Mouse (Mus musculus): ENCODE measurements around the gene Dennd5b. TPM values are rescaled to one million over a fixed set of nuclear protein-coding genes. Genes with fewer than 3 reads are reported as not detected.

Dennd5b gene
- polyA plus RNA-seq, 1 experiment from 2014 or later, result 13.9 TPM

DNA sequence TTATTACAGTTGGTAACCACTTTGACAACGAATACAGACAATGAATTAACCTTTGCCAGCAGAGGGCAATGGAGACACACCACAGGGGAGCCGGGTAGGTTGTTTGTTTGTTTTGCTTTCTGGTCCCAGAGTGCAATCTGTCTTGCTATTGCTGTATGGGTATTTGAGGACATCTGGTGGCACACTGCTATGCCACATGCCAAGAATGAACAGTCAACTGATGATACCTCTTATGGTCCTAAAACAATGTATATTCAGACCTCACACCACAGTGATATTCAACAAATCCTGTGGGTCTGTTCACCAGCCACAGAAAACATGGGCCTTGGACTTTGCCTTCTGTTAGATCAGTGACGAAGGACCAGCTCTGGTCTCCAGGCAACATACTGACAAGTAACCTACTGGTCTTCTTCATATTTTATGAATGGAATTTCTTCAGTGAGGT, 43.5 kb downstream of the Dennd5b start:
- Histone ChIP-seq H3K4me3 (no peak overlapping the region), H3K36me3 (ENCODE audit: poor library complexity, severe bottlenecking) (no peaks in the 10 kb centered on the region), H3K4me1 (no peaks in the 10 kb centered on the region), H3K27ac (no peak overlapping the region), H3K9me3 (replicated peaks) (no peaks in the 10 kb centered on the region), H3K27me3 (no peaks in the 10 kb centered on the region), H3K4me2 (no peak overlapping the region), H3K9ac (no peak overlapping the region)
- ATAC-seq, result no peak
- WGBS, result 57% methylated on average over 3 of the region's 3 CpGs

GRCm38 (mm10) chr6:149054780-149055179, 46.7 kb downstream of the Dennd5b start:
- Histone ChIP-seq H3K9me3 (replicated peaks) (no peaks in the 10 kb centered on the region), H3K4me1 (no peaks in the 10 kb centered on the region), H3K4me2 (no peak overlapping the region), H3K4me3 (no peak overlapping the region), H3K9ac (no peak overlapping the region), H3K27me3 (no peaks in the 10 kb centered on the region), H3K36me3 (ENCODE audit: poor library complexity, severe bottlenecking) (no peaks in the 10 kb centered on the region), H3K27ac (no peak overlapping the region)
- 94% methylated on average over 2 of the region's 2 CpGs for WGBS
- ATAC-seq, result no peak

- Histone ChIP-seq H3K27ac (no peak overlapping the region), H3K4me2 (no peak overlapping the region), H3K4me3 (no peak overlapping the region), H3K27me3 (no peaks in the 10 kb centered on the region), H3K9ac (no peak overlapping the region), H3K9me3 (replicated peaks) (no peaks in the 10 kb centered on the region), H3K36me3 (ENCODE audit: poor library complexity, severe bottlenecking) (no peaks in the 10 kb centered on the region; the same call in 1 of the 2 replicates), H3K4me1 (no peaks in the 10 kb centered on the region)
- ATAC-seq, result no peak
- 89% methylated on average over 4 of the region's 4 CpGs for whole genome bisulfite sequencing
Measured at GRCm38 (mm10) chr6:149050978-149051723, 50.3 kb downstream of the Dennd5b start.

DNA sequence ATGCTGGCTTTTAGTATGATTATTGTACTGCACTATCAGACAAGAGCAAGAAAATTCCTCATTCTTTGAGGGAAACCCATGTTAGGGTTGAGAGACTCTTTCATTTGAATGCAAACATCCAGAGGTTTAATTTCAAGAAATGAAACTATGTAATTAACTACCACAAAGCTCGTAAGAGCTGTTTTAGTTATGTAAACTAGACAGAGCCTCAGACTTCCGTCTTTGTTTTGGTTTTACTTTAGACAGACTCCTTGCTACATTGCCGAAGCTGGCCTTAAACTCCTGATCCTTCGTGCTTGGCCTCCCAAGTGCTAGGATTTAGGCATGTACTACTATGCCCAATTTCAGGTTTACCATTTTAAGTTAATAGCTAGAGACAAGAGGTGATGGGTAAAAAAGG, 61.4 kb downstream of the Dennd5b start:
- peaks cover 5% of the 10 kb centered on the region for H3K36me3 ChIP-seq (ENCODE audit: poor library complexity, severe bottlenecking)
- ATAC-seq, result no peak

GRCm38 (mm10) chr6:149032198-149032597, 69.3 kb downstream of the Dennd5b start:
- no peaks in the 10 kb centered on the region for H3K27me3 ChIP-seq
- 85% methylated on average over 5 of the region's 5 CpGs for WGBS
- peaks cover 24% of the 10 kb centered on the region for H3K36me3 ChIP-seq (ENCODE audit: poor library complexity, severe bottlenecking)
- H3K4me1 ChIP-seq, result no peaks in the 10 kb centered on the region
- no peak overlapping the region for H3K4me3 ChIP-seq
- no peak overlapping the region for H3K9ac ChIP-seq
- no peak overlapping the region for H3K4me2 ChIP-seq
- ATAC-seq, result no peak
- H3K27ac ChIP-seq, result no peak overlapping the region
- H3K9me3 ChIP-seq (replicated peaks), result no peaks in the 10 kb centered on the region

More for the DNA sequence above, 61.4 kb downstream of the Dennd5b start:
- Histone ChIP-seq H3K27me3 (no peaks in the 10 kb centered on the region), H3K4me1 (no peaks in the 10 kb centered on the region), H3K4me2 (no peak overlapping the region), H3K9ac (no peak overlapping the region), H3K9me3 (replicated peaks) (no peaks in the 10 kb centered on the region), H3K27ac (no peak overlapping the region), H3K4me3 (no peak overlapping the region)
- 80% methylated on average over 4 of the region's 4 CpGs for WGBS

DNA sequence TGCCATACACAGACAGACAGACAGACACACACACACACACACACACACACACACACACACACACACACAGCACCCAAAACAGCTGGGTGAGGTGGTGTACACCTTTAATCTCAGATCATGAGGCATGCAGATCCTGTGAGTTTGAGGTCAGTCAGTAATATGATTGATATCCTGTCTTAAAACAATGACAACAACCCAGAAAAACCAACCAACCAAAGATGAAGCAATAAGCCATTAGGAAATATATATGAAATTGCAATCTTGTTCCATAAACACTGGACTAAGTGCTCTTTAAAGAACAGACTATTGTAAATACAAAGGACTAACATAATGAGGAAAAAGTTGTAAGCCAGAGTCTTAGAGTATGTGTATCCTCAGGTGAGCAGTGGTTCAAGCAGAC, 70.1 kb downstream of the Dennd5b start:
- no peak overlapping the region for H3K9ac ChIP-seq
- H3K9me3 ChIP-seq (replicated peaks), result no peaks in the 10 kb centered on the region
- no peaks in the 10 kb centered on the region for H3K4me1 ChIP-seq
- no peaks in the 10 kb centered on the region for H3K27me3 ChIP-seq
- peaks cover 30% of the 10 kb centered on the region for H3K36me3 ChIP-seq (ENCODE audit: poor library complexity, severe bottlenecking)
- no peak for ATAC-seq
- no peak overlapping the region for H3K27ac ChIP-seq
- H3K4me3 ChIP-seq, result no peak overlapping the region
- H3K4me2 ChIP-seq, result no peak overlapping the region

- Histone ChIP-seq H3K9ac (no peak overlapping the region), H3K4me3 (no peak overlapping the region), H3K4me1 (no peaks in the 10 kb centered on the region), H3K4me2 (no peak overlapping the region), H3K36me3 (ENCODE audit: poor library complexity, severe bottlenecking) (peaks cover 64% of the 10 kb centered on the region), H3K27ac (no peak overlapping the region), H3K27me3 (no peaks in the 10 kb centered on the region), H3K9me3 (replicated peaks) (no peaks in the 10 kb centered on the region)
- WGBS, result 86% methylated on average over 5 of the region's 5 CpGs
- no peak for ATAC-seq
Measured at GRCm38 (mm10) chr6:149018431-149018830, 83.0 kb downstream of the Dennd5b start.

DNA sequence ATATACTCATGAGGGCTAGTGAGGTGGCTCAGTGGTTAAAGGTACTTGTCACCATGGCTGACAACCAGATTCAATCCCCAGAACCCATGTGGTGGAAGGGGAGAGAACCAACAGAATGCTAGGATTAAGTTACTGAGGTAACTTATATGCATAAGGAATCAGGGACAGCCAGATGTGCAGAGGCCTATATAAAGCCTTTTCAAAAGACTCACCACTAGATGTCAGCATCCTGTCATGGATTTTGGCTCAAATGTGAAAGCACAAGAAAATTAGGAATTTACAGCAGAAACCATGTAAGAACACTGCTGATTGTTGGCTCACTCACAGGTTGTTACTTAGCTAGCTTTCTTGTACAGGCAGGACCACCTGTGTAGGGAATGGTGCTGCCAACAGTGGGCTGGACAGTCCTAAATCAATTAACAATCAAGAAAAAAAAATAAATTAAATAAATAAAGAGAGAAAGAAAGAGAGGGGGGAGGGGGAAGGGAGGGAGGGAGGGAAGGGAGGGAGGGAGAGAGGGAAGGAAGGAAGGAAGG, 90.6 kb downstream of the Dennd5b start:
- H3K36me3 ChIP-seq (ENCODE audit: poor library complexity, severe bottlenecking), result peaks cover 81% of the 10 kb centered on the region
- no peaks in the 10 kb centered on the region for H3K4me1 ChIP-seq
- no peak overlapping the region for H3K4me3 ChIP-seq
- H3K9me3 ChIP-seq (replicated peaks), result no peaks in the 10 kb centered on the region
- H3K27me3 ChIP-seq, result no peaks in the 10 kb centered on the region
- no peak for ATAC-seq
- H3K4me2 ChIP-seq, result no peak overlapping the region
- H3K27ac ChIP-seq, result no peak overlapping the region
- no peak overlapping the region for H3K9ac ChIP-seq

- H3K27me3 ChIP-seq, result no peaks in the 10 kb centered on the region
- no peak overlapping the region for H3K9ac ChIP-seq
- H3K36me3 ChIP-seq (ENCODE audit: poor library complexity, severe bottlenecking), result peaks cover 84% of the 10 kb centered on the region
- no peaks in the 10 kb centered on the region for H3K4me1 ChIP-seq
- no peak overlapping the region for H3K4me2 ChIP-seq
- no peak for ATAC-seq
- no peaks in the 10 kb centered on the region for H3K9me3 ChIP-seq (replicated peaks)
- H3K4me3 ChIP-seq, result no peak overlapping the region
- whole genome bisulfite sequencing, result 86% methylated on average over 7 of the region's 7 CpGs
- no peak overlapping the region for H3K27ac ChIP-seq
Measured at GRCm38 (mm10) chr6:149005009-149005408, 96.5 kb downstream of the Dennd5b start.

DNA sequence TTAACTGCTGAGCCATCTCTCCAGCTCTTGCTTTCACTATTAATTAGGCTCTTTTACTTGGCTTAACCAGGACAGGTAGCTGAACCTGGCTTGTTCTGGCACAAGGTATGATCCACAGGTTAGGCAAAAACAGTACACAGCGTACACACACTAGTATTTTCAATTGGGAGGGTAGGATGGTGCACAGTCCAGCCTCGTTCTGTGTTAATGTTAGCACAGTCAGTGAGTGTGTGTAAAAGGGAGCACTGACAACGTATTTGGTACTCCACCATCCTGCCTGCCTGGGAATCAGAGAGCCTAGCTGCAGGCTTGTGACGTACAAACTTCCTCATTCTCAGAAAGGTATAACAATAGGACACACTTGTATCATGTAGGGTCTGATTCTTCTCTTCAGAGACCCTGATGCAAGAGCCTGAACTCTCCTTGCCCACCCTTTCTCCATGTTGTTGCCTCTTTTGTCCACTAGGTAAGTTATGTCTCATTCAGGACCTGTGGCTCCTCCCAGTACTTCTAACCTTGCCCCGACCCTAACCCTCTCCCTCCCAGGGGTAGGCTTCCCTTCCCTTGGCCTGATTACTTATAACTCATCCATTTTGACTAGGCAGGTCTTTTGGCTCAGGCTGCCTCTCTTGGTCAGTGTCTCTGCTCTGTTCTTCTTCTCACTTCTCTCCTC, 107.0 kb downstream of the Dennd5b start:
- Histone ChIP-seq H3K4me2 (no peak overlapping the region), H3K27ac (no peak overlapping the region), H3K4me3 (no peak overlapping the region), H3K27me3 (no peaks in the 10 kb centered on the region), H3K4me1 (peaks cover 18% of the 10 kb centered on the region), H3K9ac (no peak overlapping the region), H3K9me3 (replicated peaks) (no peaks in the 10 kb centered on the region), H3K36me3 (ENCODE audit: poor library complexity, severe bottlenecking) (peaks cover 36% of the 10 kb centered on the region)
- 58% methylated on average over 5 of the region's 5 CpGs for WGBS
- peak; percentile 47; the same call in 1 of the 2 replicates for ATAC-seq

GRCm38 (mm10) chr6:148993117-148994077, 108.1 kb downstream of the Dennd5b start:
- no peak overlapping the region for H3K4me3 ChIP-seq
- peak; percentile 77 for ATAC-seq
- no peak overlapping the region for H3K4me2 ChIP-seq
- no peaks in the 10 kb centered on the region for H3K27me3 ChIP-seq
- 9% methylated on average over 9 of the region's 9 CpGs for WGBS
- no peak overlapping the region for H3K9ac ChIP-seq
- H3K36me3 ChIP-seq (ENCODE audit: poor library complexity, severe bottlenecking), result peaks cover 31% of the 10 kb centered on the region
- peaks cover 18% of the 10 kb centered on the region for H3K4me1 ChIP-seq
- no peak overlapping the region for H3K27ac ChIP-seq
- no peaks in the 10 kb centered on the region for H3K9me3 ChIP-seq (replicated peaks)
